27 mouse cellular contexts compared by ENCODE assay signal in genomic region chr11:117403073-117403472, GRCm38 (mm10).
"Had no signal": no experiment of that assay in that cellular context is flagged by ENCODE, and none has a peak within 500 bp of the region (broad histone marks: within the 10 kb centered on the region; RNA-seq: fewer than 3 reads in every experiment).

No protein-coding gene starts in this region.

- H3K36me3 ChIP-seq: embryonic facial prominence, embryonic 10.5 days; embryonic facial prominence, embryonic 12.5 days; embryonic facial prominence, embryonic 13.5 days; embryonic facial prominence, embryonic 15.5 days; forebrain, embryonic 10.5 days; forebrain, embryonic 12.5 days; forebrain, embryonic 15.5 days had no signal

- ATAC-seq: forebrain, embryonic 13.5 days; forebrain, embryonic 14.5 days; forebrain, embryonic 15.5 days; forebrain, embryonic 16.5 days; forebrain, postnatal 0 days had no signal

- H3K9ac ChIP-seq: embryonic facial prominence, embryonic 12.5 days; embryonic facial prominence, embryonic 13.5 days; embryonic facial prominence, embryonic 15.5 days; forebrain, embryonic 12.5 days; forebrain, embryonic 13.5 days; forebrain, embryonic 15.5 days; forebrain, postnatal 0 days had no signal

- H3K4me3 ChIP-seq: embryonic facial prominence, embryonic 10.5 days; embryonic facial prominence, embryonic 12.5 days; embryonic facial prominence, embryonic 13.5 days; embryonic facial prominence, embryonic 15.5 days; erythroblast, embryonic 14.5 days; forebrain, embryonic 10.5 days; forebrain, embryonic 12.5 days; forebrain, embryonic 13.5 days; forebrain, embryonic 15.5 days; gastrocnemius, adult 2 months; heart, adult 2 months had no signal

- H3K27ac ChIP-seq: embryonic facial prominence, embryonic 12.5 days; embryonic facial prominence, embryonic 13.5 days; embryonic facial prominence, embryonic 15.5 days; forebrain, embryonic 12.5 days; forebrain, embryonic 13.5 days; forebrain, embryonic 15.5 days; gastrocnemius, adult 2 months; heart, adult 2 months had no signal

- H3K9me3 ChIP-seq: embryonic facial prominence, embryonic 15.5 days; forebrain, embryonic 13.5 days; forebrain, embryonic 15.5 days had no signal

- DNase-seq: cerebellum, adult 9-10 months; cerebellum, adult 9-11 months; cerebellum, postnatal 10 days; cerebellum, postnatal 14 days; cerebellum, postnatal 25 days; cerebellum, postnatal 36 days; embryo, embryonic 11 days; forebrain, postnatal 0 days; gastrocnemius, adult 2 months; gastrocnemius, postnatal 10 days; gastrocnemius, postnatal 14 days; gastrocnemius, postnatal 25 days; gastrocnemius, postnatal 36 days; heart, adult 11 months; heart, adult 18-20 months; heart, adult 2 months had no signal

- H3K27me3 ChIP-seq: embryonic facial prominence, embryonic 12.5 days; embryonic facial prominence, embryonic 13.5 days; forebrain, embryonic 15.5 days had no signal

- H3K4me2 ChIP-seq: embryonic facial prominence, embryonic 12.5 days; embryonic facial prominence, embryonic 13.5 days; embryonic facial prominence, embryonic 15.5 days; forebrain, embryonic 12.5 days; forebrain, embryonic 13.5 days; forebrain, embryonic 15.5 days had no signal
